Comparison of ENCODE assay signal across 10 mouse cellular contexts in the genomic region with DNA sequence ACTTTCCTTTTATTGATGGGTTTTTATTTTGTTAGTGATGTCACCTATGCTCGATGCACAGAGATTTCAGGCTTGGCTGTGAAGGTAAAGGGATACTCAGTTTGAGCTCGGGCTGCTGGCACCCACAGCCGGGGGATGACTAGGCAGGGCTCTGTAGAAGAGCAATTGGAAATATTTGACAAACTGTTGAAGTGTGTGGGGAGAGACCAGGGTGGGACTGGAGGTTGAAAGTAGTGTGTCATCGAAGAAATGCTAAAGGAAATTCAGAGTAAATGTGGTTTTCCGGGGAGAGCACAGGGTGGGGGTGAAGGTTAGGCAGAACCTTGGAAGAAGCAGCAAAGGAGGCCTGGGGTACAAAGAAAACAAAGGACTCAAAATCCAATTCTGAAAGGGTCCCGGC. TPM values are rescaled to one million over a fixed set of nuclear protein-coding genes. Genes with fewer than 3 reads are reported as not detected.
DNase-seq lines count a peak whose midpoint lies in the region; ATAC-seq and TF ChIP-seq lines count a peak whose summit lies in the region.
"Had no signal": no experiment of that assay in that cellular context is flagged by ENCODE, and none has a peak within 500 bp of the region (broad histone marks: within the 10 kb centered on the region; RNA-seq: fewer than 3 reads in every experiment).

No protein-coding gene starts in this region.

- H3K9ac ChIP-seq in embryonic facial prominence, embryonic 12.5 days: no peak overlapping the region
- no peak overlapping the region for H3K9ac ChIP-seq in hindbrain, embryonic 16.5 days (ENCODE audit: low read depth, low read length)
- H3K9ac ChIP-seq: limb, embryonic 15.5 days had no signal

- WGBS in lung, adult 2 months: 20% methylated on average over 6 of the region's 6 CpGs
- WGBS in embryonic facial prominence, embryonic 12.5 days: 68% methylated on average over 6 of the region's 6 CpGs
- 74% methylated on average over 6 of the region's 6 CpGs for WGBS in hindbrain, embryonic 16.5 days

- H3K4me3 ChIP-seq in lung, adult 2 months (replicated peaks; ENCODE audit: extremely low read depth, low read depth, low read length): no peak overlapping the region
- H3K4me3 ChIP-seq in embryonic facial prominence, embryonic 12.5 days: no peak overlapping the region
- no peak overlapping the region for H3K4me3 ChIP-seq in hindbrain, embryonic 16.5 days (ENCODE audit: low read length)
- H3K4me3 ChIP-seq: limb, embryonic 15.5 days had no signal

- peaks cover 42% of the 10 kb centered on the region for H3K4me1 ChIP-seq in lung, adult 2 months (ENCODE audit: control insufficient read depth, insufficient read depth, low read length)
- peaks cover 39% of the 10 kb centered on the region for H3K4me1 ChIP-seq in embryonic facial prominence, embryonic 12.5 days
- no peaks in the 10 kb centered on the region for H3K4me1 ChIP-seq in hindbrain, embryonic 16.5 days (ENCODE audit: control insufficient read depth, insufficient read depth, low read depth, low read length)

- H3K9me3 ChIP-seq in embryonic facial prominence, embryonic 12.5 days: no peaks in the 10 kb centered on the region
- no peaks in the 10 kb centered on the region for H3K9me3 ChIP-seq in hindbrain, embryonic 16.5 days (ENCODE audit: control insufficient read depth, low read length)
- H3K9me3 ChIP-seq: limb, embryonic 15.5 days had no signal

- POLR2A ChIA-PET in Patski (lab: Charles Lee): no interaction called here

- CTCF ChIA-PET in Patski (lab: Charles Lee): interaction anchor here (0.9 to 3.0 kb wide), 4 partner anchors 9 to 46 kb away, joined by 3 to 8 read pairs (median 4); no protein-coding TSS in a partner anchor

- H3K4me2 ChIP-seq in embryonic facial prominence, embryonic 12.5 days (replicated peaks): no peak overlapping the region
- H3K4me2 ChIP-seq in hindbrain, embryonic 16.5 days (ENCODE audit: low read length): no peak overlapping the region
- H3K4me2 ChIP-seq: limb, embryonic 15.5 days had no signal

- DNase-seq in lung, adult 18-20 months: peak; percentile 17 to 24
- no peak for DNase-seq in lung, adult 2 months
- no peak for DNase-seq in Patski (ENCODE audit: low read depth, low spot score)
- no peak for DNase-seq in ovary, postnatal 36 days (ENCODE audit: low spot score)
- DNase-seq: kidney, postnatal 14 days; right cerebral cortex, postnatal 4 days had no signal

- no peaks in the 10 kb centered on the region for H3K27me3 ChIP-seq in Patski
- no peaks in the 10 kb centered on the region for H3K27me3 ChIP-seq in embryonic facial prominence, embryonic 12.5 days
- H3K27me3 ChIP-seq in hindbrain, embryonic 16.5 days (replicated peaks; ENCODE audit: control insufficient read depth, insufficient read depth, low read length): no peaks in the 10 kb centered on the region
- H3K27me3 ChIP-seq: limb, embryonic 15.5 days had no signal

- in situ Hi-C loops in Patski (cut with MboI; ENCODE audit: low pct_unique_long_range_greater_than_20kb): no loop called here

- no peak for TF ChIP-seq CTCF in lung, adult 2 months (IDR thresholded peaks at IDR 0.05; ENCODE audit: insufficient read depth, low read length)
- TF ChIP-seq CTCF in Patski (IDR thresholded peaks at IDR 0.05): no peak

- no peak for TF ChIP-seq POLR2A in lung, adult 2 months (IDR thresholded peaks at IDR 0.05; ENCODE audit: borderline replicate concordance, extremely low read depth, low read depth, low read length)

- H3K36me3 ChIP-seq in embryonic facial prominence, embryonic 12.5 days: peaks cover 36% of the 10 kb centered on the region
- peaks cover 4% of the 10 kb centered on the region for H3K36me3 ChIP-seq in hindbrain, embryonic 16.5 days (ENCODE audit: control insufficient read depth, insufficient read depth, low read length)

- H3K27ac ChIP-seq in embryonic facial prominence, embryonic 12.5 days: 0 out of 2 replicates have a peak overlapping the region, but pooled peaks have one; percentile 30
- H3K27ac ChIP-seq in hindbrain, embryonic 16.5 days (ENCODE audit: low read depth, low read length): no peak overlapping the region
- H3K27ac ChIP-seq: limb, embryonic 15.5 days had no signal

- peak; percentile 36 for ATAC-seq in Patski
- ATAC-seq in embryonic facial prominence, embryonic 12.5 days (ENCODE audit: insufficient number of reproducible peaks, insufficient read depth, low FRiP score, low TSS enrichment): no peak
- ATAC-seq in megakaryocyte progenitor cell, adult 5-6 weeks (replicated peaks; ENCODE audit: poor library complexity): peak; percentile 32
- ATAC-seq in hindbrain, embryonic 16.5 days: no peak

RNA-seq across cellular contexts. Expression of a gene that starts 54.3 kb away (rescaled TPM):
- 82.0 and 97.1 TPM in 2 replicates for polyA plus RNA-seq in lung, adult 2 months (2012; rRNA removed)
- 239 TPM for polyA plus RNA-seq in Patski (2021)
- polyA plus RNA-seq in embryonic facial prominence, embryonic 12.5 days (2016; fragmentation: Nextera tagmentation; extraction: Ambion mirVana): 149 and 165 TPM in 2 replicates
- 184 and 191 TPM in 2 replicates for total RNA-seq in megakaryocyte progenitor cell, adult 5-6 weeks (2015)
- total RNA-seq in megakaryocyte progenitor cell, adult 5-6 weeks (2017): 159 and 163 TPM in 2 replicates
- polyA plus RNA-seq in hindbrain, embryonic 16.5 days (2015; fragmentation: Nextera tagmentation; extraction: Ambion mirVana): 118 and 125 TPM in 2 replicates

RNA-seq across cellular contexts. Expression of a gene that starts 54.3 kb away (rescaled TPM):
- not detected in 2 replicates for polyA plus RNA-seq in lung, adult 2 months (2012; rRNA removed)
- 0.17 TPM for polyA plus RNA-seq in Patski (2021)
- 1.9 TPM in 2 replicates for polyA plus RNA-seq in embryonic facial prominence, embryonic 12.5 days (2016; fragmentation: Nextera tagmentation; extraction: Ambion mirVana)
- 0.77 and 0.90 TPM in 2 replicates for total RNA-seq in megakaryocyte progenitor cell, adult 5-6 weeks (2015)
- 3.0 and 4.3 TPM in 2 replicates for total RNA-seq in megakaryocyte progenitor cell, adult 5-6 weeks (2017)
- polyA plus RNA-seq in hindbrain, embryonic 16.5 days (2015; fragmentation: Nextera tagmentation; extraction: Ambion mirVana): 0.95 and 1.3 TPM in 2 replicates

RNA-seq across cellular contexts. Expression of a gene that starts 58.7 kb away (rescaled TPM):
- 32.8 and 46.8 TPM in 2 replicates for polyA plus RNA-seq in lung, adult 2 months (2012; rRNA removed)
- polyA plus RNA-seq in Patski (2021): 335 TPM
- polyA plus RNA-seq in embryonic facial prominence, embryonic 12.5 days (2016; fragmentation: Nextera tagmentation; extraction: Ambion mirVana): 248 and 263 TPM in 2 replicates
- total RNA-seq in megakaryocyte progenitor cell, adult 5-6 weeks (2015): 63.7 and 70.3 TPM in 2 replicates
- total RNA-seq in megakaryocyte progenitor cell, adult 5-6 weeks (2017): 63.4 and 69.0 TPM in 2 replicates
- 125 and 150 TPM in 2 replicates for polyA plus RNA-seq in hindbrain, embryonic 16.5 days (2015; fragmentation: Nextera tagmentation; extraction: Ambion mirVana)

Comparison
In these comparisons a context has a peak if more than half of its experiments do, and no peak if none do; other contexts are left out.
1. DNase-seq: peak in lung, adult 18-20 months (2 of 2); none in lung, adult 2 months (single experiment), Patski (single experiment) and ovary, postnatal 36 days (single experiment).
2. ATAC-seq: peak in Patski (single experiment) and megakaryocyte progenitor cell, adult 5-6 weeks (single experiment); none in embryonic facial prominence, embryonic 12.5 days (single experiment) and hindbrain, embryonic 16.5 days (single experiment).